Mouse (Mus musculus): ENCODE results near the gene Tmem200a.

GRCm38 (mm10) chr10:26000893-26001292 is 78.0 kb downstream of the Tmem200a start:
- TF ChIP-seq CTCF (IDR thresholded peaks at IDR 0.05; ENCODE audit: low read depth, low read length) (no peak), POLR2A (IDR thresholded peaks at IDR 0.05; ENCODE audit: extremely low read depth, insufficient read depth, low read length) (no peak)
